Mouse (Mus musculus) olfactory bulb, adult 2 months (tissue): Measurements from ENCODE around the gene Zc3h7b.

ENCODE experiments used
- CTCF ChIP-seq: fragments of 200-500 bp; IDR thresholded peaks from 2 replicates; pipeline ENCODE4 v1.5.1; 2012; ENCODE audit warnings: low read depth, mild to moderate bottlenecking, low read length, moderate library complexity; ENCODE audit not compliant: insufficient read depth
- POLR2A ChIP-seq: fragments of 200-500 bp; IDR thresholded peaks from 2 replicates; pipeline ENCODE4 v1.6.1; 2012; ENCODE audit warnings: mild to moderate bottlenecking, low read depth, low read length, moderate library complexity; ENCODE audit not compliant: insufficient read depth

GRCm38 (mm10) chr15:81761381-81761780, 16.5 kb downstream of the Zc3h7b start:
- no peak for TF ChIP-seq POLR2A
- TF ChIP-seq CTCF = no peak
